In the genomic region with DNA sequence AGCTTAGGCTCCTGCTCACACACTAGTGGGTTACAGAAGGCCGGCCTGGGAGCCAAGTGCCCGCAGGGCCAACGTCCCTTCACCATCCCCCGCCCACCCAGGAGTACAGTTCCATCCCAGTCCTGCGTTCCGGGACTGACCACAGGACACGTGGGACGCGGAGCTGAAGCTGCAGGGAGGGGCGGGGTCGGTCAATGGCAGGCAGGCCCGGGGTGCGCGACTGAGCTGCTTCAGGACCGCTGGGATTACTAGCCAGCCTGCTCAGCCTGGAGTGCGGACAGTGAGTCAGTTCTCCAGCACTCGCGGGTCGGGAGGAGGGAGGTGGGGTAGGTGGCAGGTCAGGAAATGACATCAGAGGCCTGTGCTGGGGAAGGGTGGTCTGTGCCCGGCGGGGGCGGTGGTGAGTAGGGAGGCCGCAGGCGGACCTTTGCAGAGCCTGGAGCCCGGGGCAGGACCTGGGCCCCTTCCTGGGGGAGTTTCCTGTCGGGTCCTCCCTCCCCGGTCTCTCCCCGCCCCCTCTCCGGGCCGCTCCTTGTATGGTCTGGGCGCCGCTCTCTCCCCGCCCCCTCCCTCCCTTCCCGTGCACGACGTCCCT, we compare ENCODE assay signal across 8 mouse cellular contexts. TPM values are rescaled to one million over a fixed set of nuclear protein-coding genes. Genes with fewer than 3 reads are reported as not detected.
DNase-seq lines count a peak whose midpoint lies in the region; ATAC-seq lines count a peak whose summit lies in the region.

Zyx (plus strand) TSS at position 205 of the 595 bp plus-strand sequence.

- peaks cover 2% of the 10 kb centered on the region for H3K4me1 ChIP-seq in hindbrain, embryonic 11.5 days (replicated peaks; ENCODE audit: control insufficient read depth, insufficient read depth, low read length)

- H3K27me3 ChIP-seq in hindbrain, embryonic 11.5 days (ENCODE audit: control insufficient read depth, insufficient read depth, low read length), result no peaks in the 10 kb centered on the region

- H3K4me2 ChIP-seq in hindbrain, embryonic 11.5 days (replicated peaks; ENCODE audit: low read depth, low read length), result peak within 1 kb of the TSS; percentile 86

- peak within 1 kb of the TSS; percentile 93 for H3K27ac ChIP-seq in hindbrain, embryonic 11.5 days (ENCODE audit: low read depth, low read length)

- WGBS in hindbrain, embryonic 11.5 days, result 0% methylated on average over 22 of the region's 36 CpGs

- no peaks in the 10 kb centered on the region for H3K9me3 ChIP-seq in hindbrain, embryonic 11.5 days (ENCODE audit: control insufficient read depth, low read length)

- 0 out of 2 replicates have a peak, but pooled peaks cover 2% of the 10 kb centered on the region for H3K36me3 ChIP-seq in hindbrain, embryonic 11.5 days (ENCODE audit: control insufficient read depth, insufficient read depth, low read length)

- peak within 1 kb of the TSS; percentile 88 for H3K9ac ChIP-seq in hindbrain, embryonic 11.5 days (ENCODE audit: low read depth, low read length)

- peak within 1 kb of the TSS; percentile 86 for H3K4me3 ChIP-seq in hindbrain, embryonic 11.5 days (ENCODE audit: low read depth, low read length)

- DNase-seq in MEL-GATA-1-ER (ENCODE audit: extremely low read depth, low read depth), result peak; percentile 56
- DNase-seq in cerebellum, adult 9-10 months, result peak; percentile 94
- DNase-seq in frontal cortex, adult 2 months (ENCODE audit: extremely low spot score in 1 of 2, low spot score in 1 of 2), result peak; percentile 65 to 79
- DNase-seq in hindbrain, embryonic 11.5 days (ENCODE audit: low spot score), result peak; percentile 89
- DNase-seq in layer of hippocampus, postnatal 10 days (ENCODE audit: low spot score in 2 of 2), result peak; percentile 79 to 88
- DNase-seq in lung, postnatal 10 days, result peak; percentile 98
- peak; percentile 91 for DNase-seq in ovary, postnatal 36 days (ENCODE audit: low spot score)
- DNase-seq in thymus, postnatal 25 days, result peak; percentile 86

- peak; percentile 95 for ATAC-seq in hindbrain, embryonic 11.5 days (ENCODE audit: low FRiP score)

RNA-seq across cellular contexts. Expression of gene Zyx, which starts in this region (rescaled TPM):
- 59.7 and 69.8 TPM in 2 replicates for polyA plus RNA-seq in frontal cortex, adult 2 months (2012; rRNA removed)
- 57.5 and 60.1 TPM in 2 replicates for polyA plus RNA-seq in hindbrain, embryonic 11.5 days (2014; fragmentation: Nextera tagmentation; extraction: Ambion mirVana)
- total RNA-seq in layer of hippocampus, postnatal 10 days (2021), result 10 to 100 TPM; 54.0 to 56.2 TPM

Comparison
In these comparisons a context has a peak if more than half of its experiments do, and no peak if none do; other contexts are left out.
1. Peak in every context shown above with its lines: DNase-seq, ATAC-seq, H3K4me3 ChIP-seq and H3K27ac ChIP-seq.